Mouse (Mus musculus) layer of hippocampus, postnatal 14 days (tissue): ENCODE results near the gene 4931440F15Rik. TPM values are rescaled to one million over a fixed set of nuclear protein-coding genes. Genes with fewer than 3 reads are reported as not detected.
"Not testable (repeated sequence)": the region's sequence is repeated elsewhere in the genome, so short reads cannot be mapped to it uniquely, and the experiment has no call there.

ENCODE experiments used
- DNase-seq, 2 experiments: peaks; one replicate each; pipeline ENCODE4 v3.0.0; 2021 to 2022; ENCODE audit warnings: low spot score in 2 of 2, mixed read lengths in 1 of 2
- long read RNA-seq, 2 experiments: library from polyadenylated mRNA; stranded (forward); transcript quantifications; one replicate each; pipeline ENCODE4 v2.0.0; 2021
- total RNA-seq, 2 experiments: library from RNA; stranded (reverse); gene quantifications; 2 replicates each; pipeline ENCODE4 v1.2.3; 2021

The 4931440F15Rik gene
- total RNA-seq: 1 to 10 TPM; 2.3 to 3.1 TPM
- long read RNA-seq, experiment 1: 0 reads
- long read RNA-seq, experiment 2, partial matches to known transcripts: 0 of 1 reads
- long read RNA-seq, experiment 2, other reads (novel, unspliced or antisense): 0 of 1 reads

GRCm38 (mm10) chr11:29825271-29825718 lies at the start of gene 4931440F15Rik:
Gene 4931440F15Rik, minus strand, starts transcription at chr11:29825668.
- not testable (repeated sequence) for DNase-seq

GRCm38 (mm10) chr11:29874781-29875180 lies 49.3 kb upstream of the 4931440F15Rik start:
- DNase-seq: not testable (repeated sequence)

- DNase-seq: no peak
Observed at GRCm38 (mm10) chr11:29870174-29870573, 44.7 kb upstream of the 4931440F15Rik start.

GRCm38 (mm10) chr11:29864269-29864668 lies 38.8 kb upstream of the 4931440F15Rik start:
- DNase-seq: no peak

- peak; percentile 44 to 74 for DNase-seq
Observed at GRCm38 (mm10) chr11:29861750-29862397, 36.4 kb upstream of the 4931440F15Rik start.

- DNase-seq: no peak
Observed at GRCm38 (mm10) chr11:29861040-29861439, 35.6 kb upstream of the 4931440F15Rik start.

GRCm38 (mm10) chr11:29840606-29841227 lies 15.2 kb upstream of the 4931440F15Rik start:
- no peak for DNase-seq

- no peak for DNase-seq
Observed at GRCm38 (mm10) chr11:29839781-29840180, 14.3 kb upstream of the 4931440F15Rik start.

GRCm38 (mm10) chr11:29837066-29837465 lies 11.6 kb upstream of the 4931440F15Rik start:
- DNase-seq: no peak

- peak in 1 of 2 experiments; percentile 53 for DNase-seq
Observed at GRCm38 (mm10) chr11:29827729-29828128, 2.3 kb upstream of the 4931440F15Rik start.

- no peak for DNase-seq
Observed at GRCm38 (mm10) chr11:29826001-29826400, 533 bp upstream of the 4931440F15Rik start.

GRCm38 (mm10) chr11:29824474-29825270 lies 796 bp downstream of the 4931440F15Rik start:
- DNase-seq: not testable (repeated sequence)

GRCm38 (mm10) chr11:29823141-29823540 lies 2.3 kb downstream of the 4931440F15Rik start:
- no peak for DNase-seq

- DNase-seq: no peak
Observed at GRCm38 (mm10) chr11:29815670-29816069, 9.8 kb downstream of the 4931440F15Rik start.

GRCm38 (mm10) chr11:29815261-29815660 lies 10.2 kb downstream of the 4931440F15Rik start:
- DNase-seq: no peak

- DNase-seq: no peak
Observed at GRCm38 (mm10) chr11:29813267-29813666, 12.2 kb downstream of the 4931440F15Rik start.

- DNase-seq: no peak
Observed at GRCm38 (mm10) chr11:29812475-29812874, 13.0 kb downstream of the 4931440F15Rik start.

GRCm38 (mm10) chr11:29810324-29810723 lies 15.1 kb downstream of the 4931440F15Rik start:
- no peak for DNase-seq

GRCm38 (mm10) chr11:29808981-29809589 lies 16.4 kb downstream of the 4931440F15Rik start:
- no peak for DNase-seq

GRCm38 (mm10) chr11:29808173-29808980 lies 17.1 kb downstream of the 4931440F15Rik start:
- peak in 1 of 2 experiments; percentile 40 for DNase-seq
